Mouse (Mus musculus) liver, embryonic 14.5 days (tissue): ENCODE results near the gene Ugt1a6b. TPM values are rescaled to one million over a fixed set of nuclear protein-coding genes. Genes with fewer than 3 reads are reported as not detected.
"Not testable (repeated sequence)": the region's sequence is repeated elsewhere in the genome, so short reads cannot be mapped to it uniquely, and the experiment has no call there.

Experiments used
- ATAC-seq: fragments of 200-750 bp; cut with Nextera tagmentation; 2 replicates; pipeline ENCODE4 v1.8.0; 2017; ENCODE audit warnings: moderate number of reproducible peaks, mild to moderate bottlenecking, moderate library complexity; ENCODE audit not compliant: insufficient read depth
- DNase-seq, 3 experiments: peaks; one replicate each; pipeline ENCODE4 v3.0.0-alpha.2; 2012 to 2013; ENCODE audit warnings: low read depth in 3 of 3, low spot score in 3 of 3
- H3K27ac ChIP-seq: fragments of 300-500 bp; sonication (generic); 2 replicates; pipeline ENCODE4 v1.5.1; 2014; ENCODE audit warnings: moderate library complexity, mild to moderate bottlenecking, control low read depth, inconsistent platforms
- H3K27me3 ChIP-seq: fragments of 300-500 bp; sonication (generic); 2 replicates; pipeline ENCODE4 v1.6.1; 2014; ENCODE audit warnings: mild to moderate bottlenecking, low read length, moderate library complexity; ENCODE audit not compliant: control insufficient read depth, insufficient read depth
- H3K36me3 ChIP-seq: fragments of 300-500 bp; sonication (generic); replicated peaks from 2 replicates; pipeline ENCODE4 v1.6.1; 2014; ENCODE audit warnings: low read depth; ENCODE audit not compliant: control insufficient read depth, insufficient read depth
- H3K4me1 ChIP-seq, 2 experiments: fragments of 200-500 bp in 1 of 2; fragments of 300-500 bp in 1 of 2; sonication (generic) in 1 of 2; replicated peaks; 2 replicates each; pipeline ENCODE4 v1.6.1; 2012 to 2014; ENCODE audit warnings: antibody characterized with exemption in 1 of 2, inconsistent platforms in 1 of 2, low read length in 1 of 2; ENCODE audit not compliant: control insufficient read depth in 2 of 2, insufficient read depth in 2 of 2
- H3K4me2 ChIP-seq: fragments of 300-500 bp; sonication (generic); 2 replicates; pipeline ENCODE4 v1.6.1; 2014; ENCODE audit warnings: low read depth, mild to moderate bottlenecking, control low read depth, moderate library complexity
- H3K4me3 ChIP-seq, 2 experiments: fragments of 200-500 bp in 1 of 2; fragments of 300-500 bp in 1 of 2; sonication (generic) in 1 of 2; 2 replicates each; pipeline ENCODE4 v1.5.1; 2012 to 2014; ENCODE audit warnings: low read depth in 2 of 2, low read length in 2 of 2, mild to moderate bottlenecking in 2 of 2, control low read depth in 1 of 2, inconsistent platforms in 1 of 2, moderate library complexity in 1 of 2; ENCODE audit not compliant: insufficient read depth in 1 of 2
- H3K9ac ChIP-seq: fragments of 300-500 bp; sonication (generic); replicated peaks from 2 replicates; pipeline ENCODE4 v1.6.1; 2014; ENCODE audit warnings: mild to moderate bottlenecking, control low read depth, moderate library complexity
- H3K9me3 ChIP-seq: fragments of 300-500 bp; sonication (generic); 2 replicates; pipeline ENCODE4 v1.6.1; 2016; ENCODE audit warnings: low read length, mixed read lengths; ENCODE audit not compliant: control insufficient read depth
- CTCF ChIP-seq: IDR thresholded peaks from 2 replicates; pipeline ENCODE4 v1.5.1; 2016; ENCODE audit warnings: antibody characterized with exemption, low read depth, control low read depth
- EP300 ChIP-seq: IDR thresholded peaks from 2 replicates; pipeline ENCODE4 v1.6.1; 2016; ENCODE audit warnings: antibody characterized with exemption, low read depth
- WGBS: fragments of 180-500 bp; shearing (Covaris S2); extraction: QIAGEN DNeasy Blood & Tissue Kit; methylation state at CpG from one replicate; pipeline ENCODE4 v1.1.7; 2014; ENCODE audit not compliant: insufficient replicate concordance; 5-methylcytosine and 5-hydroxymethylcytosine counted together
- polyA plus RNA-seq, 2 experiments: library from polyadenylated mRNA; depleted of rRNA in 1 of 2; stranded (reverse) in 1 of 2; unstranded in 1 of 2; fragments of >200 nt; fragmentation: Nextera tagmentation in 1 of 2; extraction: Ambion mirVana in 1 of 2; gene quantifications; 2 replicates each; pipeline versions ENCODE4 v1.2.1 to v1.2.3; 2012 to 2014

Ugt1a6b gene
- polyA plus RNA-seq, 2 experiments = 3.1 to 4.8 TPM

- Histone ChIP-seq H3K27me3 (no peaks in the 10 kb centered on the region), H3K4me3 (no peak overlapping the region), H3K4me2 (no peak overlapping the region), H3K9ac (no peak overlapping the region), H3K4me1 (peaks cover 0 to 10% of the 10 kb centered on the region in 2 experiments; a peak in 2 of 4 replicates), H3K36me3 (no peaks in the 10 kb centered on the region), H3K9me3 (no peaks in the 10 kb centered on the region), H3K27ac (no peak overlapping the region)
- ATAC-seq (no peak), DNase-seq (no peak)
- WGBS = 27% methylated on average over 3 of the region's 3 CpGs
- TF ChIP-seq EP300 (no peak), CTCF (no peak)
Measured at GRCm38 (mm10) chr1:88133908-88134456, 30.9 kb downstream of the Ugt1a6b start.

GRCm38 (mm10) chr1:88134457-88135011, 31.5 kb downstream of the Ugt1a6b start, which contains the start of gene Ugt1a6a:
Gene Ugt1a6a (plus strand): TSS chr1:88134809.
- 13% methylated on average over 5 of the region's 5 CpGs for WGBS

DNA sequence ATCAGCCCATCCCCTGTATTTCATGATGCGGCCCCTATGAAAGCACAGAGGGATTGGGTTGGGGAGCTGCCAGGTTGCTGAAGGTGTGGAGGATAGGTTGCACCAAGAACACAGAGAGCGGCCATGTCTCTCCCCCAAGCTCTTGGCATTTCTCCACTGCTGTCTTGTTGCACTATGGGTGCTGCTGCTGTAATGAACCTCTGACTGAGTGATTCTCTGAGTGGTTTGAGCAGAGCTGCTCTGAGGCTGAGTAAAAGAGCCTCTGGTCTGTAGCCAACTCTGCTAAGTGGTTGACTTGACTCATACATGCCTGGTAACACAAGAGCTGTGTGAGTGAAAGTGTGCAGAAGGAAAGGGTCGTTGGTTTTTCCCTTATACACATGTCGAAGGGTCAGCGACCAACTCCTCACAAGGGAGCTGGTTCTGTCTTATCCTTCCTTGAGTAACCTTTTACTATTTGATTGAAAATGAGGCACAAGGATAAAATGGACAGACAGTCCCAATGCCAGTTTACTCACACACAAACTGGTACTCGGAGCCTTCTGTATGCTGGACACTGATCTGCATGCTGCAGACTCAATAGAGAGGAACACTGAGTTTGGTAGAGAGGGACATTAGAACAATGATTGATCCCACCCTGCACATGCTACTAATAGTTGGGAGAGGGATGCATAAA, 32.3 kb downstream of the Ugt1a6b start:
- H3K27ac ChIP-seq, DNase-seq, H3K4me2 ChIP-seq, H3K4me3 ChIP-seq, H3K9me3 ChIP-seq, H3K27me3 ChIP-seq, H3K36me3 ChIP-seq, H3K9ac ChIP-seq, ATAC-seq: not testable (repeated sequence)
- 59% methylated on average over 5 of the region's 6 CpGs for WGBS
- H3K4me1 ChIP-seq = peaks cover 0 to 14% of the 10 kb centered on the region in 2 experiments; a peak in 2 of 4 replicates

More at GRCm38 (mm10) chr1:88134457-88135011, 31.5 kb downstream of the Ugt1a6b start, which contains the start of gene Ugt1a6a:
- DNase-seq, H3K27ac ChIP-seq, H3K4me2 ChIP-seq, H3K36me3 ChIP-seq, H3K4me3 ChIP-seq, H3K9ac ChIP-seq, H3K27me3 ChIP-seq, H3K4me1 ChIP-seq, ATAC-seq, H3K9me3 ChIP-seq: not testable (repeated sequence)

GRCm38 (mm10) chr1:88136646-88137045, 33.6 kb downstream of the Ugt1a6b start:
- H3K27me3 ChIP-seq = no peaks in the 10 kb centered on the region
- no peak overlapping the region for H3K9ac ChIP-seq
- WGBS = 55% methylated on average over 2 of the region's 2 CpGs
- H3K4me2 ChIP-seq = no peak overlapping the region
- no peak for TF ChIP-seq CTCF
- TF ChIP-seq EP300 = no peak
- no peak overlapping the region for H3K27ac ChIP-seq
- peaks cover 0 to 18% of the 10 kb centered on the region in 2 experiments; a peak in 2 of 4 replicates for H3K4me1 ChIP-seq
- no peak for ATAC-seq
- no peaks in the 10 kb centered on the region for H3K9me3 ChIP-seq
- no peak for DNase-seq
- H3K4me3 ChIP-seq = no peak overlapping the region
- H3K36me3 ChIP-seq = no peaks in the 10 kb centered on the region

DNA sequence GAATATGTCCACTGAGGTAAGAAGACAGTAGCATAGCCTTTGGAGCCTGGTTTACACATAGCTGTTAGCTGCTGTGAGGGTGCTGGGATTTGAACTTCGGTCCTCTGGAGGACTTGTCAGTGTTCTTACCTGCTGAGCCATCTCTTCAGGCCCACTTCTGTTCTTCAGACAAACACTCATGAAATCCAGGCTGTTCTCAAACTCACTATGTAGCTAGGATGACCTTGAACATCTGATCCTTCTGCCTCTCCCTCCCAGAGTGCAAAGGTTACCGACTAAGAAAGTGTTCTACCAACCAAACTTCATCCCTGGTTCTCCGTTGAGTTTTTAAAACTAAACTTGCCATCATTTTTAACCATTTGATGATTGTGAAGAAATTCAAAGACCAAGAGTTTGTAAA, 34.2 kb downstream of the Ugt1a6b start:
- TF ChIP-seq EP300 (no peak), CTCF (no peak)
- H3K36me3 ChIP-seq = no peaks in the 10 kb centered on the region
- no peaks in the 10 kb centered on the region for H3K9me3 ChIP-seq
- no peak overlapping the region for H3K9ac ChIP-seq
- H3K27me3 ChIP-seq = no peaks in the 10 kb centered on the region
- no peak overlapping the region for H3K27ac ChIP-seq
- WGBS = 75% methylated on average over 3 of the region's 3 CpGs
- ATAC-seq (no peak), DNase-seq (no peak)
- H3K4me3 ChIP-seq = no peak overlapping the region
- peaks cover 0 to 18% of the 10 kb centered on the region in 2 experiments; a peak in 2 of 4 replicates for H3K4me1 ChIP-seq
- H3K4me2 ChIP-seq = no peak overlapping the region
